Mouse (Mus musculus) lung, postnatal 4 days (tissue): ENCODE measurements around the gene Spag9.

Experiments
- DNase-seq, 2 experiments: peaks; one replicate each; pipeline ENCODE4 v3.0.0; 2021

Gene Spag9

GRCm38 (mm10) chr11:94159066-94159880, 163.4 kb downstream of the Spag9 start:
- DNase-seq = peak; percentile 44 to 64

GRCm38 (mm10) chr11:94159911-94160415, 164.1 kb downstream of the Spag9 start:
- DNase-seq = no peak

- DNase-seq = peak; percentile 84 to 88
These were observed 164.8 kb downstream of the Spag9 start for GRCm38 (mm10) chr11:94160443-94161266.

GRCm38 (mm10) chr11:94161267-94161646, 165.4 kb downstream of the Spag9 start:
- DNase-seq = peak; percentile 62

- no peak for DNase-seq
These were observed 166.1 kb downstream of the Spag9 start for GRCm38 (mm10) chr11:94161867-94162581.

- no peak for DNase-seq
These were observed 167.3 kb downstream of the Spag9 start for GRCm38 (mm10) chr11:94163005-94163767.

GRCm38 (mm10) chr11:94165745-94166144, 169.9 kb downstream of the Spag9 start:
- DNase-seq = no peak

- DNase-seq = peak; percentile 31 to 69
These were observed 172.3 kb downstream of the Spag9 start for GRCm38 (mm10) chr11:94168238-94168637.

- no peak for DNase-seq
These were observed 173.7 kb downstream of the Spag9 start for GRCm38 (mm10) chr11:94169596-94169995.

- no peak for DNase-seq
These were observed 175.8 kb downstream of the Spag9 start for GRCm38 (mm10) chr11:94171691-94172090.

- DNase-seq = peak in 1 of 2 experiments; percentile 53
These were observed 176.3 kb downstream of the Spag9 start for GRCm38 (mm10) chr11:94172186-94172585.

GRCm38 (mm10) chr11:94173726-94174146, 177.8 kb downstream of the Spag9 start:
- DNase-seq = no peak

- DNase-seq = no peak
These were observed 179.4 kb downstream of the Spag9 start for GRCm38 (mm10) chr11:94175288-94175687.
